Mouse (Mus musculus): Measurements from ENCODE around the gene Epop.
A peak's percentile ranks its signal among the peaks of the same experiment; 100 is the strongest.

DNA sequence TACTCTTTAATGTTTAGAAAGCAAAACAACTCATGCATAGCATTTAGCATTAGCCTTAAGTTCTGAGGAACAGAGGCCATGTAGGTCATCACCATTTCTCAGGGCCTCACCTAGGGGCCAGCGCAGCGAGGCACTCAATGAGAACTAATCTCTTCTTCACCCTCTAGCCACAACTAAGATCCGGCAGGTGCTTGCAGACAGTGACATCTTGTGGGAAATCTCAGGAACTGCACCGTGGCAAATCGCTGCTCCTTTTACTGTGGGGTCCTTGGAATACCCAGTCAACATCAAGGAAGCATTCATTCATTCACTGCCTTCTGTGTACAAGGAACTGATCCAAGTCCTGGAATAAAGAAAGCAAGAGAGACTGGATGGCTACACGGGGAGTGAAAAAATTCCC, 7.1 kb downstream of the Epop start:
- TF ChIP-seq CTCF (IDR thresholded peaks at IDR 0.05; ENCODE audit: control insufficient read depth, insufficient read depth, insufficient replicate concordance, low read depth, low read length) (peak; percentile 86), POLR2A (IDR thresholded peaks at IDR 0.05; ENCODE audit: control insufficient read depth, low read depth, low read length) (no peak)

All from testis, adult 2 months (tissue).